Mouse (Mus musculus) limb, embryonic 14.5 days (tissue): ENCODE data around the gene Dupd1. TPM values are rescaled to one million over a fixed set of nuclear protein-coding genes. Genes with fewer than 3 reads are reported as not detected.
"Not testable (repeated sequence)": the region's sequence is repeated elsewhere in the genome, so short reads cannot be mapped to it uniquely, and the experiment has no call there.

ENCODE experiments used
- ATAC-seq: fragments of 200-750 bp; cut with Nextera tagmentation; 2 replicates; pipeline ENCODE4 v1.8.0; 2017; ENCODE audit warnings: low read depth, moderate number of reproducible peaks, moderate TSS enrichment; ENCODE audit not compliant: low FRiP score
- DNase-seq: peaks from one replicate; pipeline ENCODE4 v3.0.0-alpha.2; 2015; ENCODE audit warnings: low spot score
- H3K27ac ChIP-seq: fragments of 300-500 bp; sonication (generic); replicated peaks from 2 replicates; pipeline ENCODE4 v1.5.1; 2014; ENCODE audit warnings: low read depth, mild to moderate bottlenecking, low read length, moderate library complexity, mixed read lengths
- H3K27me3 ChIP-seq: fragments of 300-500 bp; sonication (generic); 2 replicates; pipeline ENCODE4 v1.6.1; 2014; ENCODE audit warnings: low read length, mixed read lengths; ENCODE audit not compliant: control insufficient read depth, insufficient read depth
- H3K36me3 ChIP-seq: fragments of 300-500 bp; sonication (generic); 2 replicates; pipeline ENCODE4 v1.6.1; 2014; ENCODE audit warnings: mild to moderate bottlenecking, low read length, moderate library complexity, mixed read lengths; ENCODE audit not compliant: control insufficient read depth, insufficient read depth
- H3K4me1 ChIP-seq: fragments of 300-500 bp; sonication (generic); 2 replicates; pipeline ENCODE4 v1.6.1; 2014; ENCODE audit warnings: antibody characterized with exemption, low read length, mixed read lengths; ENCODE audit not compliant: control insufficient read depth, insufficient read depth
- H3K4me2 ChIP-seq: fragments of 300-500 bp; sonication (generic); replicated peaks from 2 replicates; pipeline ENCODE4 v1.6.1; 2014; ENCODE audit warnings: low read depth, mild to moderate bottlenecking, low read length, moderate library complexity; ENCODE audit not compliant: severe bottlenecking
- H3K4me3 ChIP-seq: fragments of 300-500 bp; sonication (generic); replicated peaks from 2 replicates; pipeline ENCODE4 v1.5.1; 2014; ENCODE audit warnings: low read length
- H3K9ac ChIP-seq: fragments of 300-500 bp; sonication (generic); 2 replicates; pipeline ENCODE4 v1.6.1; 2014; ENCODE audit warnings: mild to moderate bottlenecking, low read depth, low read length, moderate library complexity; ENCODE audit not compliant: severe bottlenecking
- H3K9me3 ChIP-seq: fragments of 300-500 bp; sonication (generic); 2 replicates; pipeline ENCODE4 v1.6.1; 2016; ENCODE audit warnings: low read length; ENCODE audit not compliant: control insufficient read depth
- POLR2A ChIP-seq: fragments of 200-500 bp; IDR thresholded peaks from 2 replicates; pipeline ENCODE4 v1.8.0; 2012; ENCODE audit warnings: inconsistent platforms, mild to moderate bottlenecking, moderate library complexity, borderline replicate concordance; ENCODE audit not compliant: insufficient read depth, insufficient read length; ENCODE audit errors: extremely low read depth
- WGBS: fragments of 180-500 bp; shearing (Covaris S2); extraction: QIAGEN DNeasy Blood & Tissue Kit; methylation state at CpG from one replicate; pipeline ENCODE4 v1.1.7; 2014; 5-methylcytosine and 5-hydroxymethylcytosine counted together
- polyA plus RNA-seq, 2 experiments: library from polyadenylated mRNA; depleted of rRNA in 1 of 2; stranded (reverse) in 1 of 2; unstranded in 1 of 2; fragments of >200 nt; fragmentation: Nextera tagmentation in 1 of 2; extraction: Ambion mirVana in 1 of 2; gene quantifications; 2 replicates each; pipeline versions ENCODE4 v1.2.1 to v1.2.3; 2012 to 2014

The Dupd1 gene
- polyA plus RNA-seq, 2 experiments, result 0.47 to 0.76 TPM

DNA sequence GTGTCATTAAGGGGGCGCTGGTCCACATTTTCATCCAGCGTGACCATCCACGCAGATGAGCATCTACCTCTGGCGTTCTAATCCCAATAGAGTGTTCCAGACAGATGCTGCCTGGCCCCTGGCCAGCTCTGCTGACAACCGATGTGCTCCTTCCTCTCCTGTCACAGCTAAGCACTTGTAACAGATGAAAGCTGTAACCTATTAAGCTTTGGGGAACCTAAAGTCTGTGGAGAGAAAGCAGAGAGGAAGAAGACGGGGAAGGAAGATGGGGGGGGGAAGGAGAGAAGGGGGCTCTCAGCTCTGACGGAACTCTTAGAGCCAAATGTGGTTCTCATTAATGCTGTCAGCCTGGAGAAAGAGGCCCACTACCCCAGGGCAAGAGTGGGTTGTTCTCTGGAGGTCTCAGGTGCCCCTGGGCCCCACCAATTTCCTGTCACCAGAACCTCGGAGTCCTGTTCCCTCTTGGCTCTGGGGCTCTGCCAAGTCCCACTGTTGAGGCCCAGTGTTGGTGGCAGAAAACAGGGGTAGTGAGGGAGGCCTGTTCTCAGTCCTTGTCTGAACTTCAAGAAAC is 34.7 kb downstream of the Dupd1 start:
- ATAC-seq, result peak; percentile 45; the same call in 1 of the 2 replicates
- WGBS, result 7% methylated on average over 8 of the region's 8 CpGs
- H3K36me3 ChIP-seq, result no peaks in the 10 kb centered on the region
- TF ChIP-seq POLR2A, result no peak
- no peak overlapping the region for H3K4me3 ChIP-seq
- H3K27me3 ChIP-seq, result no peaks in the 10 kb centered on the region
- H3K9ac ChIP-seq, result no peak overlapping the region
- H3K27ac ChIP-seq, result peak overlapping the region; percentile 71
- H3K4me1 ChIP-seq, result peaks cover 32% of the 10 kb centered on the region
- H3K4me2 ChIP-seq, result peak overlapping the region; percentile 13; the same call in 1 of the 2 replicates
- peak; percentile 75 for DNase-seq
- no peaks in the 10 kb centered on the region for H3K9me3 ChIP-seq

DNA sequence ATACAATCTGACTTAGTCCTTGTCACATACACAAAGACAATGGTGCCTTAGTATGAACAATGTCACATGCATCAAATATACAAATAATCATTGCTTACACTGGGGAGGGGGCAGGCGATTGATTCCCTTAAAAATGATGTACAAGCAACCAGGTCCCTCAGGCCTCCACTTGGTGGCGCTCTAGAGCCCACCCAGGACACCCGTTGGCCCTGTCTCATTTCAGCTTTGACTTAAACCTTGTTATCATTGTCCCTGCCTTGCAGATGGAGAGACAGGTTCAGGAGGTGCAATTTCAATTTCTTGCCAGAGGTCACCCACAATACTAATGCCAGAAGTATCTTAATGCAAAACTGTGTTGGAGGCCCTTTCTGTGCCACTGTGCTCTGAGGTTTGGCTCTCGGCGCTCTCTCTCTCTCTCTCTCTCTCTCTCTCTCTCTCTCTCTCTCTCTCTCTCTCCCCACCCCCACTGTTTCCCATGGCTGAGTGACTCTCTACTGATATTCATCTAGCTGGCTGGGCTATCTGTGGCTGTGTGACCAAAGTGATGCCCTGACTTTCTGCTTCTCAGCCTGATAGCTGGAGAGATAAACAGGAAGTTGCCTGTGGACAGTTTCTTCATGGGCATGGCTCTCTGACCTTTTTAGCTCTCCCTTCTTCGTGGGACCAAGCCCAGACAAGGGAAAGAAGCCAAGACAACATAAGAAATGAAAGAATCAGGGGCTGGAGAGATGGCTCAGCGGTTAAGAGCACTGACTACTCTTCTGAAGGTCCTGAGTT is 35.7 kb downstream of the Dupd1 start:
- no peak for TF ChIP-seq POLR2A
- peaks cover 37% of the 10 kb centered on the region for H3K4me1 ChIP-seq
- WGBS, result 46% methylated on average over 7 of the region's 7 CpGs

DNA sequence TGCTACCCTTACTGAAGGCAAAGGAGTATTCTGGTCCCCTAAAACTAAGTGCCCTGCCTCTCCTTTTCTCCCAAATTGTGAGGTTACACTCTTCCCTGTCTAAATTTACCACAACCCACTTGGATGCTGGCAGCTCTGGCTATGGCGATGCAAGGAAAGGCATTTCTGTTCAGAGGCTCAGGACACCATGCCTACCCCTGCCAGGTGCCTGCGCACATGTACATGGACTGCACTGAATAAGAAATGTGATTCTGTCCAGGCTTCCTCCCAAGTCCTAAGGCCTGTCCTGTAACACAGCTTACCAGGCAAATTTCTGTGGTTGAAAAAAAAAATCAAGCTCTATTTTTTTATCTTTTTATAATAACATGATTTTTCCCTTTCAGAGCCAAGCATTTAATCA is 38.2 kb downstream of the Dupd1 start:
- H3K4me1 ChIP-seq, result peaks cover 41% of the 10 kb centered on the region
- 62% methylated on average over 2 of the region's 2 CpGs for WGBS

More for the DNA sequence above, 35.7 kb downstream of the Dupd1 start:
- Histone ChIP-seq H3K27ac (no peak overlapping the region), H3K9me3 (no peaks in the 10 kb centered on the region), H3K36me3 (no peaks in the 10 kb centered on the region), H3K9ac (no peak overlapping the region), H3K4me3 (no peak overlapping the region), H3K4me2 (no peak overlapping the region), H3K27me3 (no peaks in the 10 kb centered on the region)
- no peak for ATAC-seq
- peak; percentile 63 for DNase-seq

DNA sequence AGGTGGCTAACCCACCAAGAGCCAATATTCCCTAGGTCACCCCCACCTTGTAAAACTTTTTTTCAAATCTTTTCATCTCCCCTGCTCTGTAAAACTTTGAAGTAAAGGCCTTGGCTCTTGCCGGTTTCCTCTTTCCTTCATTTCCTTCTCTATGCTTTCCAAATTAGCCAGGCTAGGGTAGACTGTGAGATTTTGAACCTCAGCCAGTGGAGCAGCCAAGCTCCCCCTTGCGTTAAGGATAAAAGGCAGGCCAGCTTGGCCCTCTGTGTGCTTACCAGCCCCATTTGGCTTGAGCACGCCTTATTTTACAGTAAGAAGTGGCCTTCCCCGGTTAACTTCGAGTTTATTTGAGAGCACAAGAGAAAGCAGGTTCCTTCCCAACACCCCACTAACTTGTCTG is 39.9 kb downstream of the Dupd1 start:
- Histone ChIP-seq H3K9ac (no peak overlapping the region), H3K4me2 (no peak overlapping the region), H3K4me3 (no peak overlapping the region), H3K36me3 (peaks cover 22% of the 10 kb centered on the region), H3K27ac (peak overlapping the region; percentile 77), H3K27me3 (no peaks in the 10 kb centered on the region), H3K9me3 (no peaks in the 10 kb centered on the region), H3K4me1 (peaks cover 34% of the 10 kb centered on the region)
- no peak for TF ChIP-seq POLR2A
- peak; percentile 82 for DNase-seq
- WGBS, result 17% methylated on average over 5 of the region's 5 CpGs
- ATAC-seq, result peak; percentile 51; the same call in 1 of the 2 replicates

More for the DNA sequence above, 38.2 kb downstream of the Dupd1 start:
- Histone ChIP-seq H3K4me3 (no peak overlapping the region), H3K27ac (no peak overlapping the region), H3K9ac (no peak overlapping the region), H3K9me3 (no peaks in the 10 kb centered on the region), H3K36me3 (peaks cover 6% of the 10 kb centered on the region; the same call in 1 of the 2 replicates), H3K4me2 (no peak overlapping the region), H3K27me3 (no peaks in the 10 kb centered on the region)
- ATAC-seq (no peak), DNase-seq (no peak)
- no peak for TF ChIP-seq POLR2A

DNA sequence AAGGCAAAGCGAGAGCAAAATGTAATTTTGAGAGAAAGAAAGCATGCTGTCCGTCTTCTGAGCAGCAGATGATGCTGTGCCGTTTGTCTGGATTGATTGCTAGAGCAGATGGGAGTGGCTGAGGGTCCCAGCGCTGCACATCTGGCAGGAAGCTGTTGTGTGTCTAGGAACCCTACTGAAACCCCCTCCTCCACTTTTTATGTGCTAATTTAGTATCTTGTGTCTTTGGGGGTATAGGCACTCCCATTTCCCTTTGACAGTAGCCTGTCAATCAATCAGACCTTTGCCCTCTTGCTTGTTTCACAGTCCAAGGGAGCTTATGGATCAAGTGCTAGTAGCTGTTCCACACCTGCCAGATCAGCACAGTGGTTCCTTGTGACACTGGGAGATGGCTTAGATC is 41.3 kb downstream of the Dupd1 start:
- Histone ChIP-seq H3K4me2 (no peak overlapping the region), H3K27me3 (no peaks in the 10 kb centered on the region), H3K36me3 (peaks cover 35% of the 10 kb centered on the region), H3K4me1 (peaks cover 32% of the 10 kb centered on the region), H3K4me3 (no peak overlapping the region), H3K9me3 (no peaks in the 10 kb centered on the region), H3K27ac (peak overlapping the region; percentile 77), H3K9ac (no peak overlapping the region)
- 39% methylated on average over 4 of the region's 4 CpGs for whole genome bisulfite sequencing
- TF ChIP-seq POLR2A, result no peak
- no peak for DNase-seq
- ATAC-seq, result no peak

DNA sequence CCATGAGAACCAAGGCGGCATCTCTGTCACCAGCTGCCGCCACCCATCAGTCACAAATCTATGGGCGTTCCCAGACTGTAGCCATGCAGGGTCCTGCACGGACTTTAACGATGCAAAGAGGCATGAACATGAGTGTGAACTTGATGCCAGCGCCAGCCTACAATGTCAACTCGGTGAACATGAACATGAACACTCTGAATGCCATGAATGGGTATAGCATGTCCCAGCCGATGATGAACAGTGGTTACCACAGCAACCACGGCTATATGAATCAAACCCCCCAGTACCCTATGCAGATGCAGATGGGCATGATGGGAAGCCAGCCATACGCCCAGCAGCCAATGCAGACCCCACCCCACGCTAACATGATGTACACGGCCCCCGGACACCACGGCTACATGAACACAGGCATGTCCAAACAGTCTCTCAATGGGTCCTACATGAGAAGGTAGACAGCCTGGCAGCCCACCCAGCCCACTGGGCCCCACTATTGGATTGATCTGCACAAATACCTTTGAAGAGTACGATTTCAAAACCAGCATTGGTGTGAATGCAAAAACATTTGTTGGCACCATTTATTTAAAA is 43.9 kb downstream of the Dupd1 start:
- not testable (repeated sequence) for H3K4me2 ChIP-seq, H3K27me3 ChIP-seq, H3K9me3 ChIP-seq, H3K9ac ChIP-seq, H3K27ac ChIP-seq, DNase-seq, H3K4me3 ChIP-seq
- 91% methylated on average over 15 of the region's 15 CpGs for WGBS
- 0 out of 2 replicates have a peak, but pooled peaks have one; percentile 1 for ATAC-seq
- Histone ChIP-seq H3K4me1 (peaks cover 24% of the 10 kb centered on the region), H3K36me3 (peaks cover 51% of the 10 kb centered on the region)
